Mouse (Mus musculus): ENCODE measurements at regions not wholly inside any gene's neighbourhood (a gene's known extent, or its start where the extent isn't known, plus 50 kb on each side); places are given as distances from the start of the nearest gene placed in this dataset.

DNA sequence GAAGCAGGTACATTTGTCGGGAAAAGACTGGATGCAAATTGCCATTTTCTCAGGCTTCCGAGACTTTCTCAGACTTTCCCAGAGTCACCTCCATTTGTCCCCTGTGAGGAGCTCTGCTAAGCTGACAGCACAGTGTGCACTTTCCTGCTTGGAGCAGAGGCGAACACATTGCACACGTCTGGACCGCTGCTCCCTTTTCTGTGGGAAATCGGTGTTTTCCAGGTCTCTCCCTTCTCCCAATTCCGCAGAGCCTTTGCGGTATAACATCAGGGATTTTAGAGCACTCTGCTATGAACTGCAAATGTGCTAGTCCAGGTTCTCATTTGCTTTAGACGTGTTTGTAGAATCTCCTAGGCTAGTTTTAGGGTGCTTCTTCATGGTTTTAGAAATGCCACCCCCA lies 67.0 kb upstream of the Myb start:
- Histone ChIP-seq H3K27me3 (ENCODE audit: insufficient read depth, low read length) (no peaks in the 10 kb centered on the region), H3K36me3 (ENCODE audit: insufficient read depth) (no peaks in the 10 kb centered on the region), H3K4me2 (no peak overlapping the region), H3K4me1 (ENCODE audit: insufficient read depth) (no peaks in the 10 kb centered on the region), H3K27ac (ENCODE audit: low read depth) (no peak overlapping the region), H3K4me3 (ENCODE audit: low read depth, low read length) (no peak overlapping the region), H3K9me3 (ENCODE audit: low read depth, low read length) (no peaks in the 10 kb centered on the region), H3K9ac (no peak overlapping the region)
- no peak for TF ChIP-seq CTCF (IDR thresholded peaks at IDR 0.05; ENCODE audit: low read depth)
- DNase-seq = no peak
- ATAC-seq (ENCODE audit: insufficient read depth) = no peak
- 83% methylated on average over 9 of the region's 9 CpGs for WGBS

DNA sequence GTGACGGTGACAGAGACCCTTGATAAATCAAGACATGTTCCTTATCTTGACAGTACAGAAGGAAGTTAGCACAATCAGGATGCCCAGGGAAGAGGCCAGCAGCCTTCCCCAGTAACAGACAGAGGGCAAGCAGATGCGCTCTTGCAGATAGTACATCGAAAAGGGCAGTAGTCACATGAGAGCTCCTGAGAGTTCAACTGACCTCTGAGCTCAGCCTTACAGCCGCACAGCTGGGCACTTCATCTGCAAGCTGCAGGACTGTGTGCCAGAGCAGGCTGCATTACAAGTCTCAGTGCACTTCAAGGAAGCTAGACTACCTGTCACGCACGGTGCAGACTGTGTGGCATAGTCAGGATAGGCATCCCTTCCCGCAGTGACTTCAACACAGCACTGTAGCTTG lies 67.2 kb upstream of the Hbs1l start:
- Histone ChIP-seq H3K4me3 (ENCODE audit: low read depth, low read length) (no peak overlapping the region), H3K4me1 (ENCODE audit: insufficient read depth) (no peaks in the 10 kb centered on the region), H3K36me3 (ENCODE audit: insufficient read depth) (no peaks in the 10 kb centered on the region), H3K27ac (ENCODE audit: low read depth) (no peak overlapping the region), H3K4me2 (no peak overlapping the region), H3K9ac (no peak overlapping the region), H3K27me3 (ENCODE audit: insufficient read depth, low read length) (no peaks in the 10 kb centered on the region), H3K9me3 (ENCODE audit: low read depth, low read length) (no peaks in the 10 kb centered on the region)
- 54% methylated on average over 7 of the region's 7 CpGs for WGBS
- no peak for TF ChIP-seq CTCF (IDR thresholded peaks at IDR 0.05; ENCODE audit: low read depth)
- no peak for ATAC-seq (ENCODE audit: insufficient read depth)
- DNase-seq = no peak

DNA sequence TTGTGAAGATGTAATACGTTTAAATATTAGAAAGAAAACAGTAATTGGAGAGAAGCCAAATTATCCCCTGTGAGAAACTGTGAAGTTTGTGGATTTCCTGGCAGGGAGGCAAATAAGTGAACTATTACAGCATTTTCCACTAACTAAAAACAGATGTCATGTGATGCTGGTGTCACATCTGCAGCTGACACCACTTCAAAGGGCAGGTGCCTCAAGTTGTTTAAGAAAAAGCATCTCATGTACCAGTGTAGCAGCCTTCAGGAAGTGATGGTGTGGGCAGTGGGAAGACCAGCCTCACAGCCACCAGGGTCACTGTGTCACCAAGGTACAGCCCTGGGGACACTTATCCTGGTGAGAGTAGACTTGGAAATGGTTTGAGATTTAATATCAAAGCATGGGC lies 60.6 kb upstream of the Hbs1l start:
- no peak for ATAC-seq (ENCODE audit: insufficient read depth)
- H3K27me3 ChIP-seq (ENCODE audit: insufficient read depth, low read length) = no peaks in the 10 kb centered on the region
- H3K27ac ChIP-seq (ENCODE audit: low read depth) = no peak overlapping the region
- H3K36me3 ChIP-seq (ENCODE audit: insufficient read depth) = no peaks in the 10 kb centered on the region
- H3K9ac ChIP-seq = no peak overlapping the region
- 45% methylated on average over 1 of the region's 1 CpGs for WGBS
- TF ChIP-seq CTCF (IDR thresholded peaks at IDR 0.05; ENCODE audit: low read depth) = no peak
- H3K9me3 ChIP-seq (ENCODE audit: low read depth, low read length) = no peaks in the 10 kb centered on the region
- no peak overlapping the region for H3K4me3 ChIP-seq (ENCODE audit: low read depth, low read length)
- DNase-seq = no peak
- H3K4me1 ChIP-seq (ENCODE audit: insufficient read depth) = no peaks in the 10 kb centered on the region
- no peak overlapping the region for H3K4me2 ChIP-seq

DNA sequence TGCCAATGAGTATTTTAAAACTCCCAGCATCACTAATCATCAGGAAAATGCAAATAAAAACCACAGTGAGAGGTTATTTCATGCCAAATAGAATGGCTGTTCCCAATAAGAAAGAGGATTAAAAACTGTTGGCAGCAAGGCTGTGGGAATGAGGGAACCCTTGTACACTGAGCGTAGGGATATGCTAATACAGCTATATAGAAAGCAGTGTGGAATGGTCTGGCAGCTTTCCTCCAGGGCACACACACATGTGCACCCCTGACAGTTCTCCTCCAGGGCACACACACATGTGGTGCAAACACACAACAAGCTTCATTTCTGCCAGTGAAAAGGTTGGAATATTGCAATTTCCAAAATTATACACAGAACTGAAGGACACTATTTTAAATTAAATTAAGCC lies 58.8 kb upstream of the Hbs1l start:
- Histone ChIP-seq H3K9ac (no peak overlapping the region), H3K27ac (ENCODE audit: low read depth) (no peak overlapping the region), H3K4me3 (ENCODE audit: low read depth, low read length) (no peak overlapping the region), H3K36me3 (ENCODE audit: insufficient read depth) (no peaks in the 10 kb centered on the region), H3K4me1 (ENCODE audit: insufficient read depth) (no peaks in the 10 kb centered on the region), H3K9me3 (ENCODE audit: low read depth, low read length) (no peaks in the 10 kb centered on the region), H3K4me2 (no peak overlapping the region), H3K27me3 (ENCODE audit: insufficient read depth, low read length) (no peaks in the 10 kb centered on the region)
- no peak for TF ChIP-seq CTCF (IDR thresholded peaks at IDR 0.05; ENCODE audit: low read depth)
- ATAC-seq (ENCODE audit: insufficient read depth) (no peak), DNase-seq (no peak)
- 85% methylated on average over 1 of the region's 1 CpGs for WGBS

DNA sequence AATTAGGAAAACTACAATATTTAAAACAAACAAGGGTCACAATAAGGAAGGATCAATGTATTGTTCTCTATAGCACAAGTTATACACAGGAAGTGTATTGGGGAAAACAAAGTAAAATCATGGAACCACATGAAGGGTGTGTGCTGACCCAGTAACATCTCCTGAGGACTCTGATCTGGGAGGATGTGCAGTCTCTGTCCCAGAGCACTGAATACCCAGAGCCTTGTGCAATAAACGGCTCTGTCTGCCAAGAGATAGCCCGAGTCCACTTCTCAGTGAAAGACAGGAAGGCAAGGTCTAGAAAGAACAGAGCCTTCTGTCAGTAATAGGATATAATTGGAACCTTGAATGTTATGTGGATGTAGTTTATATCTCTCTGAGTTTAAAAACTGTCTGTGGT lies 56.3 kb upstream of the Hbs1l start:
- 51% methylated on average over 2 of the region's 2 CpGs for WGBS
- H3K9me3 ChIP-seq (ENCODE audit: low read depth, low read length) = no peaks in the 10 kb centered on the region
- H3K36me3 ChIP-seq (ENCODE audit: insufficient read depth) = no peaks in the 10 kb centered on the region
- H3K4me2 ChIP-seq = no peak overlapping the region
- ATAC-seq (ENCODE audit: insufficient read depth) (no peak), DNase-seq (no peak)
- TF ChIP-seq CTCF (IDR thresholded peaks at IDR 0.05; ENCODE audit: low read depth) = no peak
- H3K4me3 ChIP-seq (ENCODE audit: low read depth, low read length) = no peak overlapping the region
- H3K4me1 ChIP-seq (ENCODE audit: insufficient read depth) = no peaks in the 10 kb centered on the region
- H3K9ac ChIP-seq = no peak overlapping the region
- H3K27ac ChIP-seq (ENCODE audit: low read depth) = no peak overlapping the region
- no peaks in the 10 kb centered on the region for H3K27me3 ChIP-seq (ENCODE audit: insufficient read depth, low read length)

DNA sequence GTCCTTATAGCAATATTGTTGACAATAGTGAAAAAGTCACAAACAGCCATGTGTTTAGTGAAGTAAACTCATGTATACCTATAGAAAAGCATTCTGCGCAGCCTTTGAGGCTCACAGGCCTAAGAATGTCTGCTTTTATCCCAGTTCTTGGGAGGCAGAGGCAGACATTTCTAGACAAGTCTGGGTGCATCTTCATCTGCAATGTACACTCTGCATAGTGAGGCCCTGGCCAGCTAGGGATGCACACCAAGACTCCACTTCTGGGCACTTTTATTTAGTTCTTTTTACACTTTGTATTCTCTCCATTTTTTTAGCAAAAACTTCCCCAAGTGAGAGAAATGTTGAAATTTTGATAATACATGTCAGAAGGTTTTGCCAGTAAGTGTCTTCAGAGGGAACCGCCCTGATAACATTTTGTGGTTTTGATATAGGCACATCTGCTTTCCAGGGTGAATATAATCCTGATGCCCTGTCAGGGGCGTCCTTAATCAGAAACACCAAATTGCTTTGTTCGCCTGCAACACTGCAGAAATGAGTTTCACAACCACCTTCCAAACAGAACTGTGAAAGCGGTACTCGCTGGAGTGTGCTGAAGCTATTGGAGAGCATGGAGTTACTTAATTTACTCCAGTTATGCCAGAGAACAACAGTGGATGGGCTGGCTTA lies 54.1 kb upstream of the Hbs1l start:
- DNase-seq = no peak
- Histone ChIP-seq H3K4me3 (ENCODE audit: low read depth, low read length) (no peak overlapping the region), H3K27me3 (ENCODE audit: insufficient read depth, low read length) (no peaks in the 10 kb centered on the region), H3K9ac (no peak overlapping the region), H3K9me3 (ENCODE audit: low read depth, low read length) (no peaks in the 10 kb centered on the region), H3K4me1 (ENCODE audit: insufficient read depth) (no peaks in the 10 kb centered on the region), H3K36me3 (ENCODE audit: insufficient read depth) (no peaks in the 10 kb centered on the region), H3K27ac (ENCODE audit: low read depth) (no peak overlapping the region), H3K4me2 (no peak overlapping the region)
- ATAC-seq (ENCODE audit: insufficient read depth) = no peak
- 89% methylated on average over 6 of the region's 6 CpGs for WGBS
- no peak for TF ChIP-seq CTCF (IDR thresholded peaks at IDR 0.05; ENCODE audit: low read depth)

DNA sequence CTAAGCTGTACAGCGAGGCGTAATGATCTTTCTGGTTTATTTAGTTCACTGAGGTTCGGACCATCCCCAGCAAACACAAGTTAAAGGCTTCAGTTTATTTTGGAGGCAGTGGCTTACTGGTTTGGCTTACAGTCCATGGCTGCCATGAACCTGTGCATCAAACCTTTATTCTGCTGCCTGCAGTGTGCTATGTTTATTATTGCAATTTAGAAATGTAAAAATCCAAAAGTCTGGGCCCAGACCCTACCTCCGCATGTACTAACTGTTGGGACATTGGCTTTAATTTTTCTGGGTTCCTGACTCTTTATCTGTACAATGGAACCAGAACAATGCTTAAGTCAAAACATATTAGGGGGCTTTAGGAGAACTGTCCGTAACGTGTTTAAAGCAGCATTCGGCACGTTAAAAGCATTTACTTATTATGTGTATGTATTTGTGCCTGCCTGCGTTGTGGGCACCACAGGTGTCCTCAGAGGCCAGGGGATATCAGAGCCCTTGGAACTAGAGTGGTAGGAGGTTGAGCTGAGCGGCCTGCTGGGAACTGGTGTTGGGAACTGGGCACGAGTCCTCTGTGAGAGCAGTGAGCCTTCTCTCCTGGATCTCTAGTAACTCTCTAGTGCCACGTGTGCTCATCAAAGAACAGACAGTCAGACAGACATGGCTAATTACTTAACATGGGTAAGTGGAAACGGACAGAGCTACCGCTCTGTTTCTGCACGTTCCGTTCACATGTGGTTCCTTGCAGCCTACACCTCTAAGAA lies 53.1 kb upstream of the Hbs1l start:
- Histone ChIP-seq H3K36me3 (ENCODE audit: insufficient read depth) (no peaks in the 10 kb centered on the region), H3K4me2 (no peak overlapping the region), H3K9me3 (ENCODE audit: low read depth, low read length) (no peaks in the 10 kb centered on the region), H3K4me3 (ENCODE audit: low read depth, low read length) (no peak overlapping the region), H3K4me1 (ENCODE audit: insufficient read depth) (no peaks in the 10 kb centered on the region), H3K27me3 (ENCODE audit: insufficient read depth, low read length) (no peaks in the 10 kb centered on the region), H3K27ac (ENCODE audit: low read depth) (no peak overlapping the region), H3K9ac (no peak overlapping the region)
- DNase-seq = no peak
- no peak for ATAC-seq (ENCODE audit: insufficient read depth)
- TF ChIP-seq CTCF (IDR thresholded peaks at IDR 0.05; ENCODE audit: low read depth) = no peak
- 78% methylated on average over 16 of the region's 16 CpGs for WGBS

All from lung, embryonic 14.5 days (tissue).